Mouse (Mus musculus) cerebellum, adult 9-11 months (tissue): Measurements from ENCODE around the gene Spink2.
"Not testable (repeated sequence)": the region's sequence is repeated elsewhere in the genome, so short reads cannot be mapped to it uniquely, and the experiment has no call there.

Source experiments
- DNase-seq: peaks from one replicate; pipeline ENCODE4 v3.0.0; 2022

The Spink2 gene

DNA sequence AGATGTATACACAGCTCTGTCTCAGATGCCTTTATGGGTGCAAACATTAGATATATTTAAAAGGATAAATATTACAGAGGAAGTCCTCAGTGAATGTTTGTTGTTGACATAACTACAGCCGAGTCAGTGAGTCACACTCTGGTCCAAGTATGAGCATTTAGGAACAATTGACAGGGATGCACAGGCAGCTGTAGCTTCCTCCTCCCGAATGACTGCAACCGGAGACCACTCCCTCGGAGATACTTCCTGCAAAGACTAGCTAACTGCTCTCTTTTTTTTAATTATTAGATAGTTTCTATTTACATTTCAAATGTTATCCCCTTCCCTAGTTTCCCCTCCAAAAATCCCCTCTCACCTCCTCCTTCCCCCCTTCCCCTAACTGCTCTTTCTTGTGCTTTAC lies 18.0 kb downstream of the Spink2 start:
- DNase-seq, result no peak

DNA sequence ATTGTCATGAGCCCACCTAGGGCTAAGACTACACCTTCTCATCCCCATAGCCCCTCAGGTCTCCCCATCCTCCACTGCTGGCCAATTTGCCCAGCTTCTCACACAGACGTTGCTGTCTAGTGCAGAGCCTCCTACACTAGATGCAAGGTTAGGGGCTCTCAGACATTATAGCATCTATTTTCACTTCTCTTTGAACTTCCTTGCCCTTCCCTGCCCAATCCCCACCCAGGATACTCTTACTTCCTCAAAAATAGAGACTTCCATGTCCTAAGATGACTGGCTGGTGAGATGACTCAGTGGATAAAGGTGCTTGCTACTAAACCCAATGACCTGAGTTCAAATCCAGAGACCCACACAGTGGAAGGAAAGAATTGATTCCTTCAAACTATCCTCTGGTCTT lies 19.6 kb downstream of the Spink2 start:
- DNase-seq, result no peak

DNA sequence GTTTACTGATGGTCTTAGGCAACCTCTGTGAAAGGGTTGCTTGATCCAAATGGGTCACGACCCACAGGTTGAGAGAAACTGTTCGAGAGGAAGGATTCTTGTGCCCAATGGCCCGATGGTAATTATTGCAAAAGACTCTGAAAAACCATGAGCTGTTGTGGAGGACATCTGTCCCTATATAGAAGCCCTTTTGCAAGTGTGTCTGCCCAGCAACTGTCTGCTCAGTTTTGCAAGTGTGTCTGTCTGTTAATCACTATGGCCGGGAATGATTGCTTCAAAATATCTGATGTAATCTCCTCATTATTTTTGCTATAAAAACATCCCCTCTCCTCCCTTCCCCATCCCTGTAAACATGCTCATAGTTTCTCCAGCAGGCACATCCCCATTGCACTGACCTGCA lies 20.2 kb downstream of the Spink2 start:
- no peak for DNase-seq

DNA sequence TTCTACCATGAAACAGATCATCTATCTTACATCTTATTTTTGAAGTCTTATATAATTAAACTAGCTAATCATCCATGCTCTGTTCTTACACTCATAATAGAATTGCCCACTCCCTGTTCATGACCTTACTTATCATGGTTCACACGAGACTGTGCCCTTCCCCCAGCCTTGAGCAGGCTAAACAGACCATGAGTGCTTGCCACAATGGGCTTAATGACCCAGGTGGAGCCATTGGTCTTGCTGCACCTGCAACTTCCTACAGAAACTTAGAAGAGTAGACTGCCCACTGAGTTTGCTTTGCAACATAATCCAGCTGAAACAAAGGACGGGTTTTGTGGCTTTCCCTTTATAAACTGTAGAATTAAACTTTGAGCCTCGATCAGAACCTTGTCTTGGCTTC lies 22.5 kb downstream of the Spink2 start:
- no peak for DNase-seq

DNA sequence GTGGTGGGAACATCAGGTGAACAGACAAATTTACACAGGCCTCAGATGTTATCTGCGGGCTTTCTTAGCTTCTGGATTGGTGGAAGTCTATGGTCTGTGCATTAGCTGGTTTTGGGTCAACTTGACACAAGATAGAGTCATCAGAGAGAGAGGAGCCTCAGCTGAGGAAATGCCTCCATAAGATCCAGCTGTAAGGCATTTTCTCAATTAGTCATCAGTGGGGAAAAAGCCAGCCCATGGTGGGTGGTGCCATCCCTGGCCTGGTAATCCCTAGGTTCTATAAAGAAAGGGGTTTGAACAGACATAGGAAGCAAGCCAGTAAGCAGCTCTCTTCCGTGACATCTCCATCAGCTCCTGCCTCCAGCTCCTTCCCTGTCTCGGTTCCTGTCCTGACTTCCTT lies 25.9 kb downstream of the Spink2 start:
- DNase-seq, result no peak

DNA sequence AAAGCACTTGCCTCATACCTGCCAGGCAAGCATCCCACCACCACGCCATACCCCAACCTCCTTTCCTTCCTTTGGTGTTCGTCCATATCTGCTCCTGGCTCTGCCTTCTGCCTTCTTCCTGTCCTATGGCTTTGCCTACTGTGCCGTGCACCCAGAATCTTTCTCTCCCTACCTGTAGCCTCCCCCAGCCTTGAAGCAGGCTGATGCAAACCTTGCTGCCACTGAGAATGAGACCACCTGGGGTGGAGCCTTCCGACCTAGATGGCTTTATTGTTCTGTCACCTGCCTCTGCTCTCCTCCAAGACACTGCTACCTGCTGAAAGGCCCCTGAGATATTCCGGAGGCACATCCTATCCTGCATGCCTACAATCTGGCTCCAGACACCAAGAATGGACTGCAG lies 27.4 kb downstream of the Spink2 start:
- not testable (repeated sequence) for DNase-seq

DNA sequence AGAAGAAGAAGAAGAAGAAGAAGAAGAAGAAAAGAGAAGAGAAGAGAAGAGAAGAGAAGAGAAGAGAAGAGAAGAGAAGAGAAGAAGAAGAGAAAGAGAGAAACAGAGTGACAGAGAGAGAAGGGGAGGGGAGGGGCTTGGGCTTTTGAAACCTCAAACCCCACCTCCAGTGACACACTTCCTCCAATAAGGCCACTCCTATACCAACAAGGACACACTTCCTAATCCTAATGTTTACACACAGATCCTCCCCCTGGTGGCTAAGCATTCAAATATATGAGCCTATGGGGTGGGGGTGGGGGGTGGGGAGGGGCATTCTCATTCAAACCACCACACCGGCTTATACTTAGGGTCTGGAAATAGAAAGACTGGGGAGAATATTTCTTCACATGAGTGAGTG lies 27.9 kb downstream of the Spink2 start:
- no peak for DNase-seq

DNA sequence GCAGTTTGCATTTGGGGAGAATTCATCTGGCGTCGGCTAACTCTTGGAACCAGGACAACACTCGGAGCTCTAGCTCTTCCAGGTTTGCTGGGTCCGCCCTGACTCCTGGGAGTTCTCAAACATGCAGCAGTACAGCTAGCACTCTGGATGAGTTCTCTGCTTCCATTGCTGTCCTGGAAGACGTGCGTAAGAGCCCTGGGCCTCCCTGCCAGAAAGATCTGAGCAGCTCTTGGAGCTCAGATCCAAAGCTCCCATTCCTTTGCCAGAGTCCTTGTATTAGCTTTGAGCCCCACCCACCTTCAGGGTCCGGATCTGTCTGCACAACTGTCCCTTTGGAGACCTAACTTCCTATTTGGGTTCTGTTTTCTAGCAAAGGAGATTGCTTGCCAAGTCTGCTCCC lies 29.8 kb downstream of the Spink2 start:
- DNase-seq, result no peak

DNA sequence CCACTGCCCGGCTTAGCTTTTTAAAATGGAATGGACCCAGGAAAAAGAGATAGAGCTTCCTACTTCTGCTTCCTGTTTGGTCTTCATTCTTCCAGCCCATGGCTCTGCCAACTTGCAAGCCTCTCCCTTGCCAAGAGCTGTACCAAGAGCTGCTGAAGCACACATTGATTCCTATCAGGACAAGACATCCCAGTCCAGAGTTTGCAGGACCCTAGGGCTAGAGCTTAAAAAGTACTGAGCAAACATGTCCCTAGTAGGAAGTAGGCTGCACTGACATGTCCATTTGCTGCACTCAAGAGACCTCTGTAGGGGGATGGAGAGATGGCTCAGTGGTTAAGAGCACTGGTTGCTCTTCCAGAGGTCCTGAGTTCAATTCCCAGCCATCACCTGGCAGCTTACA lies 32.3 kb downstream of the Spink2 start:
- DNase-seq, result no peak

DNA sequence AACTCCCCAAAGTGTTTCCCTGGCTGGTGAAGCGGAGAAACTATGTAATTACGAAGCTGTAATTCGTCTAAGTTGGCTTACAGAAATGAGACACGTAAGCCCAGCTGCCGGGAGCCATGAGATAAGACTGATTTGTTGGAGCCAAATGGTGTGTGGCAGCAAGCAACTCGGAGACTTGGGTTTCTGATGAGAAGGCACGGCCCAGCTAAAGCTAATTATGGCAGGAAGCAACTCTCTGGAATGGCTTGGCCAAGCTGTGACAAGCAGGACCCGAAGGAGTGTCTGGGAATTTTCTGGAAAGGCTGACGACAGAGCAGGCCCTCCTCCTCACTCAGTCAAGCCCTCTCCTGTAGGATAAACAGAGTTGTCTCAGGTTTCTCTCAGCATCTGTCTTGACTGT lies 33.3 kb downstream of the Spink2 start:
- no peak for DNase-seq

DNA sequence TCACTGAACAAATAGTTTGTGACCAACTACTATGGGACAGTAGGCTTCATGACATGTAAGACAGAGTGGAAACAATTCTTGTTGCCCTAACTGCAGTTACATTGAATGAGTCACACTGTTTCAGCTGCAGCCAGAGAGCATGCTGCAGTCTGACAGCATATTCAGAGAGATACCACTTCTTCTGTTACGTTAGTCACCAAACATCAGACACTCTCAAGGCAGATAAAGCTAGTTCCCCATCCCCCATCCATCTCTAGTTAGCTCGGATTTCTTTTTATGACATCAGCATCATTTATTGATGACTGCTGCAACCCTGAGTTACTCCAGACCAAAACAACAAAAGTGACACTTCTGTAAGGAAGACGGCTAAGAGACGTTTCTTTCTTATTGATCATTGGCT lies 36.5 kb downstream of the Spink2 start:
- no peak for DNase-seq

DNA sequence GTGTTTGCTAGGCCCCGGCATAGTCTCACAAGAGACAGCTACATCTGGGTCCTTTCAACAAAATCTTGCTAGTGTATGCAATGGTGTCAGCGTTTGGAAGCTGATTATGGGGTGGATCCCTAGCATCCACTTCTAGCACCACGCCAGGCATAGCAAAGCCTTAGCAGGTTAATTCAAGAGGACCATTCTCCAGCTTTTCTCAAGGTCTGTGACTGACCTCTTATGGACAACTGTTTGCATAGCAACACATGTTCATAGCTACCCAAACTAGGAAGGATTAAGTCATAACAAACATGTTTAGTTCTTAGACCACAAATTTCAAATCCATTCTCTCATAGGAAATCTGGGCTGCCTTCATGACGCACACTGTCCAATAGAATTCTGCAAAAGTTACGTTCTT lies 40.7 kb downstream of the Spink2 start:
- peak; percentile 8 for DNase-seq

DNA sequence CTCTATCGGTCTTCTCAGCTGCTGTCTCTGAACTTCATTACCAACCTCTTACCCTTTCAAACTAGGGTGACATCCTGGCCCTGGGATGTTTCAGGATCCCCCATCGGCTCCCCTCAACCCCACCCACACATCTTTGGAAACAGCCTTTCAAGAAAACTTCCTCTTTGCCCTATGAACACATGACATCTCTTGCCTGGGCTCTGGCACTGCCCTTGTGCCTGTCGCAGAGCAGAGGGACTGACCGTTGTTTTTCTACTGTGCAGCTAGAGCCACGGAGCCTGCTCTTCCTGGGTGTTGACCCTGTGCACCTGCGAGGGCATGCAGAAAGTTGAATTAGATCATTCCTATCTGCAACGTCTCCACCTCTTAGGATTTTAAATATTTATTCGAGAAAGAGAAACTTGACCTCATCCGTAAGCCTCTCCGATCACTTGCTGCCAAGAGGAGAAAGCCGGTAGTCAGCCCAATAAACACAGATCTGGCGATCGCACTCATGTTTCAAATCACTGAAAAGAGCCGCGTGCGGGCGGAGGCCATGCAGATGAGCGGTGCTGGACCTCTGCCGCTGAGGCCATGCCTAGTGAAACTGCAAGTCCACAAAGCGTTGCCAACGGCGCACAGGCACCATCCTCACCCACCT lies 43.8 kb downstream of the Spink2 start:
- no peak for DNase-seq

DNA sequence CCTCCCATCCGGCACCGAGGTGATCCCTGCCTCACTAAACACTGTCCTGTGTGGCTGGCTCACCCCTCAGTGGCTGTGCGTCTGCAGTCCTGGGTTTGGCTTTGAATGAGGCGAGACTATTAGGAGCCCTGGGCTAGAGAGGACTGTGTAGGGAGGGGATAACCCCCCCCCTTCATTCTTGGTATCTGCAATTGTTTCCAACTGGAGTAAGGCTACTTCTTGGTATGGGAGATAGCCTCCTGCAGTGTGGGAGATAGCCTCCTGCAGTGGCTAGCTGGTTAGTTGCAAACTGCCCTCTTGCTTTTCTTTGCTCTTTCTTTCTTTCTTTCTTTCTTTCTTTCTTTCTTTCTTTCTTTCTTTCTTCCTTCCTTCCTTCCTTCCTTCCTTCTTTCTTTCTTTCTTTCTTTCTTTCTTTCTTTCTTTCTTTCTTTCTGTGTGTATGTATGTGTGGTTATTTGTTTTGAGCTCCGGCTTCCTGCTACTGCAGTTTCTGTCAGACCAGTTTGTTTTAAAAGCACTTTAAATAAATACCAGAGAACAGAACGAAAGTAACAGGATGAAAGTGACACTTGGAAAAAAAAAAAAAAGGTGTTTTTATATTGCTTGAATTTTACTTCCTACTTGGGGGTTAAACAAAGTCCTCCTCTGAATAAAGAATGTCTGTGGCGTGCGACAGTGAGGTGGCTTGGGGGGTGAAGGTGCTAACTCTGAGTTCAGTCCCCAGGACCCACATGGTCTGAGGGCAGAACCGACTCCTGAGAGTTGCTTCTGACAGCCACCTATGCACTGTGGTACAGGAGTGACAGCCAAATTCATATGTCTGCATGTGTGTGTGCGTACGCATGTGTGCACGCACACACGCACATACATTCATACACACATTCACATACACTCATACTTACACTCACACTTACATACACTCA lies 45.3 kb downstream of the Spink2 start:
- DNase-seq, result no peak

DNA sequence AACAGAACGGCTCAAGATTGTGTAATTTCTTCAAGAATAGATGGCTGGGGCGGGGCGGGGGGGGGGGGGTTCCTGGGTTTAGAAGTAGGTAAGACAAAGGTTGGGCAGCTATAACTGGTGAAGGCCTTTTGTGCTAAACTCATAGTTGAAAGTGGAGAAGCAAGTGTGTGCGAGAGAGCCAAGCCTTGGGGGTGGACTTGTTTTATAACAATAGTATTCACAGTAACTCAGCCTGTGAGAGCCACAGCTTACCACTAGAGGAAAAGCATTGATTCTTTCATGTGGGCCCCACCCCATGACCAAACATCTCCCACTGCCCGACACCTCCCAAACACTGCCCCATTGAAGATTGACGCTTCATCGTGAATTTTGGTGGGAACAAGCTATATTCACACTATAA lies 47.7 kb downstream of the Spink2 start:
- DNase-seq, result no peak

DNA sequence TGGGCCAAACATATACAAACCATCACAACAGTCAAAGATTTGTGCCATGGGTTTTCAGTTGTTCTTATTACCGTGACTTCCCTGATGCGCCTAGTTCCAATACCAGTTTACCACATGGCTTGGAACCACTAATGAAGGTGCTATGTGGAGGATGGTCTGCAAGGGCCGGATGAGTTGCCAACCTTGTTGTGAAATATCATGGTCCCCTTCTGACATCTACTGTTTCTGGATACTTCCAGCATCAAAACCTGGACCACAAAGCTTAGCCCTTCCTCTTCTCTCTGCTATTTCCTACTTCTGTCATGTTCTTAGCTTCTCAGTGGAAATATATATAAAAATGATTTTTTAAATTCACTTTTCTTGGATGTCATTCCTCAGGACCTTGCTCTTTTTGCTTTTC lies 48.7 kb downstream of the Spink2 start:
- no peak for DNase-seq

DNA sequence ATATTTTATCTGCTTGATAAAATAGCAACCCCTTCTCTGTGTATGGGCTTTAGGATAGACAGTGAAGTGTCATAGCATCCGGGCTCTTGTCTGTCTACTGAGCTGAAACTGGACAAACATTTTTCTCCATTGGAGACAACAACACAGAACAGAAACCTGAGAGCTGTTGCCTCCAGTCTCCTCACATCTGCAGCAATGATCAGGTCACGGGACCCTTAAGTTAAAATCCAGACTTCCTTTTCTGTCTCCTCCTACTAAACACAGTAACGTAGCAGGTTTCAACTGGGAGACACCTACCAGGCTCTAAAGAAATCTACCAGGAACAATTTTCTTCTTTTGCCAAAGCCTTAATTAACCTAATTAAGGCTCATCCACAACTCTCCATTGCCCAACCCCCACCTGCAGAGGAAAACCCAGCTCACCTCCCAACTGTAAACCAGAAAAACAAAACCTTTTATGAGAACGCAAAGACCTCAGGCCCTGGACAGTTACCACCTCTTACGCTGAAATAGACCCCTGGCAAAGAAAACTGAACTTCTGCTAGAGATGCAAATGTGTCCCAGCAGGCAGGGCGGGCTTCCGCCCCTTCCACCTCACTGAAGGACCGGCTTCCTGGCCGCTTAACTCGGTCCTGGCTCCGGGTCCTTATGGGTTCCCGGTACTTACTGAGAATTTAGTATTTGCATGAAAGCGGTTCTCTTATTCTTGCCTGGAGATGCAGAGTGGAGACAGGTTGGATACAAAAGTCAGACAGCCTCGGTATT lies 53.3 kb downstream of the Spink2 start:
- no peak for DNase-seq

DNA sequence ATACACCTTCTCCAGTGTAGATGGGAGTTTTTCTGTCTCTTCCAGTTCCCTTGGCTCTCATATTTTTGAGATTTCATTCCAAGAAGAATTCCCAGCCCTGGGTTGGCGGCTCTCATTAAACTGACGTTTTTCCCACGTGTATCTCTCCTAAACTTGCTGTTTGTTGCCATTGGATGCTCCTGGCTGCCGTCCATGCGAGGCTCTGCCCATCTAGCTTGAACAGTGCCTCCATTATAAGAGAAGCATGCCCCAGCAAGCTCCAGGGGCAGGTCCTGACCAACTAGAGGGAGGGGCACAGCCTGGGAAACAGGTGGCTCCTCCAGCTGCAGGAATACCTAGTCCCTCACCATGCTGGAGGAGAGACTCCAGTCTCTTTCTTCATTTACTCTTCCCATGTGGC lies 54.3 kb downstream of the Spink2 start:
- no peak for DNase-seq

DNA sequence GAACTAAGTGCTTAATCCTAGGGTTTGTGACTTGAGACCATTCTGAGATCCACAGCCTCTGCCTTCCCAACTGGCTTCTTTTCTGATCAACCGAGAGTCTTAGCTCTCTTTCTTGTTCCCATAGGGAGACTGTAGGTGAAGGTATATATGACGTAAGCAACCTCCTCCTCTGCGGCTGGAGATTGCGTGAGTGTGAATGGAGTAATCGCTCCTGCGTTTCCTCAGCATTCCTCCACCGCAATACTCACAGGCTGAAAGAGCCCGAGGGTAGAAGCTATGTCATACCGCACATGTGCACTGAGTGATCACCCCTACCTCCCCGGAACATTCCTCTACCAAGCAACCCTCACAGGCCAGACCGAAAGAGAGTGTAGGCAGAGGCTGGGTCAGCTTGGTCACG lies 55.7 kb downstream of the Spink2 start:
- DNase-seq, result no peak
